Mouse (Mus musculus): ENCODE measurements around the gene Cdk14.

DNA sequence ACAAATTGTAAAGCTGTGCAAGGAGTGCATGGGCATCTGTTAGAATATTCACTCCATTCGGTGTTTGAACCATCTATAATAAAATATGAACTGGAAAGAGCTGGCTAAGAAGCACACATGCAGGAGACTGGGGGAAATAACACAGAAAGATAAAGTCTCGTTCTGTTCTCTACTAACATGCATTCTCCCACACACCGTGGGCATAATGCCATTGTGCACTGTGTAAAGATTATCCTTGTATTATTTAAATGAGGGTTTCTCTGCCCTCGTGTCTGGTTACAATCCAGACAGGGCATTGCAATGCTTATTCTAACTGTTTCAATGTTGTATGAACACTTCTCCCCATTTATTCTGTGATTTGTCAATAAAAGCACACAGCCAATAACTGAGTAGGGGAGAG, 18.1 kb downstream of the Cdk14 start:
- TF ChIP-seq CTCF (IDR thresholded peaks at IDR 0.05) (no peak), EP300 (IDR thresholded peaks at IDR 0.05) (no peak)
